Mouse (Mus musculus) thymus, adult 2 months (tissue): ENCODE data around the gene Ccdc22. TPM values are rescaled to one million over a fixed set of nuclear protein-coding genes. Genes with fewer than 3 reads are reported as not detected.

Experiments used
- DNase-seq: peaks from one replicate; pipeline ENCODE4 v3.0.0; 2021
- H3K27ac ChIP-seq: fragments of 200-500 bp; 2 replicates; pipeline ENCODE4 v1.5.1; 2012; ENCODE audit warnings: low read length, control low read depth; ENCODE audit not compliant: control insufficient read depth, insufficient read depth
- H3K27me3 ChIP-seq: fragments of 200-500 bp; 2 replicates; pipeline ENCODE4 v1.6.1; 2012; ENCODE audit warnings: mild to moderate bottlenecking, low read length, moderate library complexity, mixed read lengths; ENCODE audit not compliant: control insufficient read depth, insufficient read depth
- H3K36me3 ChIP-seq: fragments of 200-500 bp; 2 replicates; pipeline ENCODE4 v1.6.1; 2012; ENCODE audit warnings: mild to moderate bottlenecking, low read length, moderate library complexity; ENCODE audit not compliant: control insufficient read depth, insufficient read depth
- H3K4me1 ChIP-seq: fragments of 200-500 bp; replicated peaks from 2 replicates; pipeline ENCODE4 v1.6.1; 2012; ENCODE audit warnings: low read length; ENCODE audit not compliant: control insufficient read depth, insufficient read depth
- H3K4me3 ChIP-seq: fragments of 200-500 bp; 2 replicates; pipeline ENCODE4 v1.5.1; 2012; ENCODE audit warnings: mild to moderate bottlenecking, low read length, control low read depth, moderate library complexity; ENCODE audit not compliant: control insufficient read depth, insufficient read depth
- CTCF ChIP-seq: fragments of 200-500 bp; IDR thresholded peaks from 2 replicates; pipeline ENCODE4 v1.5.1; 2012; ENCODE audit warnings: mild to moderate bottlenecking, control low read depth, low read length, moderate library complexity, borderline replicate concordance; ENCODE audit not compliant: control insufficient read depth, poor library complexity, insufficient read depth; ENCODE audit errors: extremely low read depth
- POLR2A ChIP-seq: fragments of 200-500 bp; IDR thresholded peaks from 2 replicates; pipeline ENCODE4 v1.6.1; 2012; ENCODE audit warnings: mild to moderate bottlenecking, low read length, control low read depth, moderate library complexity; ENCODE audit not compliant: control insufficient read depth, poor library complexity, insufficient read depth; ENCODE audit errors: extremely low read depth
- WGBS: fragments of 180-500 bp; shearing (Covaris S2); methylation state at CpG from one replicate; pipeline ENCODE4 v1.1.7; 2018; 5-methylcytosine and 5-hydroxymethylcytosine counted together
- polyA plus RNA-seq: library from polyadenylated mRNA; depleted of rRNA; stranded (reverse); fragments of >200 nt; gene quantifications from 2 replicates; pipeline ENCODE4 v1.2.3, GENCODE M21; 2012

Gene Ccdc22
- polyA plus RNA-seq, 1 experiment = 35.7 TPM

GRCm38 (mm10) chrX:7574885-7575231, 30.5 kb downstream of the Ccdc22 start:
- WGBS = 11% methylated on average over 6 of the region's 6 CpGs
- H3K4me1 ChIP-seq = peaks cover 34% of the 10 kb centered on the region
- H3K27me3 ChIP-seq = no peaks in the 10 kb centered on the region
- H3K36me3 ChIP-seq = no peaks in the 10 kb centered on the region
- no peak for DNase-seq
- H3K4me3 ChIP-seq = no peak overlapping the region
- TF ChIP-seq POLR2A = no peak
- TF ChIP-seq CTCF = no peak
- no peak overlapping the region for H3K27ac ChIP-seq

DNA sequence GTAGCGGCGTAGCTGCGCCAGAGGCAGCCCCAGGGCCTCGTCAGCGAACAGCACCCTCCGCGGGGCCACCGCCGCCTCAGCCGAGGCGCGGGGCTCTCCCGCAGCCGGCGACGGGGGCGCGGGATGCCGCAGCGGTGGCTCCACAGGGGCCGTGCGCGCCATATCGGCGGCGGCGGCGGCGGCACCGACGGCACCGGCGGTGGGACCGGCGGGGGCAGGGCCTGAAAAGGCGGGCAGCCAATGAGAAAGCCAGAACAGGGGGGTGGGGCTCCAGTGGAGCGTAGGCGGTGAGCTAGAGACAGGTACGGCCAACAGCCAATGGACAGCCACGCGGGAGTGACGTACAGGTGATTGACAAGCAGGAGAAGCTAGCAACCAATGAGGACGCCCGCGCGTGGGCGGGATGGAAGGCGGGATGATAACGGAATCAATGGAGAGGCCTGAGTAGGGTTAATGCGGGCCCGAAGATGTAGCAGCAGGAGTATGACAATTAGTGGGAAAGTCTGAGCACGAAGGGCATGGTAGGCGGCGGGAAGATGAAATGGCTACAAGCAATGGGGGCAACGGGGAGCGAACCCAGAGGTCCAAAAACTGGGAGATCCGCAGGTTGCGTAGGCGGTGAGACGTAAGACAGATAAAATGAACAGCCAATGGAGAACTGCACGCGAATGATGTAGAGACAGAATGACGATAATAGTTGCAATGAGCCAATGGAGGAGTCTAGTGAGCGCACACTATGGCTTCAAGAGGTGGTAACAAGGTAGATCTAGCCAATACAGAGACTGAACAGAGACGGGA, 31.0 kb downstream of the Ccdc22 start, which contains the start of gene Ppp1r3f:
Gene Ppp1r3f, minus strand, starts transcription at position 197 of the 798 bp plus-strand sequence.
- Histone ChIP-seq H3K27me3 (no peaks in the 10 kb centered on the region), H3K4me3 (peak within 1 kb of the TSS; percentile 60), H3K4me1 (peaks cover 34% of the 10 kb centered on the region), H3K27ac (peak within 1 kb of the TSS; percentile 66), H3K36me3 (no peaks in the 10 kb centered on the region)
- peak; percentile 93 for DNase-seq
- WGBS = under 1% methylated on average over 47 of the region's 65 CpGs
- TF ChIP-seq POLR2A = peak; percentile 77
- TF ChIP-seq CTCF = 0 out of 2 replicates have a peak, but pooled peaks have one; percentile 7

- Histone ChIP-seq H3K27me3 (no peaks in the 10 kb centered on the region), H3K36me3 (no peaks in the 10 kb centered on the region), H3K4me1 (peaks cover 34% of the 10 kb centered on the region), H3K4me3 (peak within 1 kb of the TSS; percentile 60), H3K27ac (peak within 1 kb of the TSS; percentile 85)
- 34% methylated on average over 63 of the region's 72 CpGs for WGBS
- no peak for TF ChIP-seq CTCF
- TF ChIP-seq POLR2A = no peak
- DNase-seq = no peak
Measured at GRCm38 (mm10) chrX:7573176-7574086, 31.9 kb downstream of the Ccdc22 start, which contains the start of gene Foxp3. Gene Foxp3, plus strand, starts transcription at chrX:7573644.

GRCm38 (mm10) chrX:7572466-7572865, 32.9 kb downstream of the Ccdc22 start:
- Histone ChIP-seq H3K4me3 (no peak overlapping the region), H3K27me3 (no peaks in the 10 kb centered on the region), H3K27ac (peak overlapping the region; percentile 85), H3K4me1 (peaks cover 34% of the 10 kb centered on the region), H3K36me3 (no peaks in the 10 kb centered on the region)
- DNase-seq = no peak
- TF ChIP-seq POLR2A (no peak), CTCF (no peak)
- WGBS = 39% methylated on average over 10 of the region's 10 CpGs

DNA sequence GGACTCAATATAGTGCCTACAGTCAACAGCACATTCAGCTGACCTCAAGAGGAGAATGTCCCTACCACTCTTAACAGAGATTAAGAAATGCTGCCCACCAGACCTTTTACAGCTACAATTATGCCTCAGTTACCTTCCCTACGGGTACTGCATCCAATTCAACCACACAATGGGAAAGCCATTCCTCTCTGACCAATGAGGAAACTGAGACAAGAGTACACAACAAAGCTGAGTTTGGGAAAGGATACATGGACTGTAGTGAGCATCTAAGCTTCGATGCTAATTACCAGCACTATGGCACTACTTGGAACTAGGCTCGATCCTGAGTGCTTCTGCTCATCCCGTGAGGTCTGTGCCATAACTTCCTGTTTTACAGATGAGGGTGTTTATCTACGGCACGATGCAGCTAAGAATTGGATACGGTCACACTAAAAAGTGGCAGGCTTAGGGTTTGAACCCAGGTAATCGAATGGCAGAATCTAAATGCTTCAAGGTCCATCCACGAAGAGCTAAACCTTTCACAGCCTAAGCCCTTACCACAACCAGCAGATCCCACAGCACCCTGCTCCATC, 33.7 kb downstream of the Ccdc22 start:
- Histone ChIP-seq H3K27ac (peak overlapping the region; percentile 38; the same call in 1 of the 2 replicates), H3K27me3 (no peaks in the 10 kb centered on the region), H3K36me3 (no peaks in the 10 kb centered on the region), H3K4me3 (no peak overlapping the region), H3K4me1 (peaks cover 38% of the 10 kb centered on the region)
- 76% methylated on average over 9 of the region's 9 CpGs for WGBS
- no peak for DNase-seq
- TF ChIP-seq CTCF (no peak), POLR2A (no peak)

DNA sequence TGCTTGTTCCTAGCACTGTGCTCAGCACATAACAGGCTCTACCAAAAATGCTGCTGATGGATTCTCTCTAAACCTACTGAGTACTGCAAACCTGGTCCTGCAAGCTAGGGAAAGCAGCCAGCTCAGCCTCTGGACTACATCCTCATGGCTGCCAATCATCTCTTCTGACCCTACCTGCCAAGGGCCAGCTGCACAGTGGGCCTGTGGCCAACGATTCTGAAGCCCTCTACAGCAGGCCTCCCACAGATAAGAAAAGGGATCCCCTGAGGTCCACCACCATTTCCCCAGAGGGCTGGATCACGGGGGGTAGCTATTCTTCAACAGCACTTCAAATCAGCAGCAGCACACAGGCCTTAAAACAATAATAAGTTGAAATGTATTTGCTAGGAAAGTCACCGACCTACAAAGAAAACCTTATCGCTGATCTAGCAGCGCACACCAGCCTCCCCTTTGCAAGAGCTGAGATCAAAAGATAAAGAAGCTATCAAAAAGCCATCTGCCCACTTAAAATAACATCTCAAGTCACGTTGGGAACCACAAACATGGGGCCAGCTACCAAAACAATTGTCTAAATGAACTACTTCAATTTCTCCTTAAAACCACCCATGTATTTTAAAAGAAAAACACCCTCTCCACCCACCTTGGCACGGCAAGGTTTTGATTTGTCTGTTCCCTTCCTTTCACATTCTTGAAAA, 34.7 kb downstream of the Ccdc22 start:
- H3K4me1 ChIP-seq = peaks cover 40% of the 10 kb centered on the region
- DNase-seq = no peak
- TF ChIP-seq POLR2A (no peak), CTCF (no peak)
- H3K4me3 ChIP-seq = no peak overlapping the region
- no peaks in the 10 kb centered on the region for H3K36me3 ChIP-seq
- peak overlapping the region; percentile 56 for H3K27ac ChIP-seq
- 2% methylated on average over 7 of the region's 7 CpGs for WGBS
- no peaks in the 10 kb centered on the region for H3K27me3 ChIP-seq
